Mouse (Mus musculus): Measurements from ENCODE around the gene Gm49380.

DNA sequence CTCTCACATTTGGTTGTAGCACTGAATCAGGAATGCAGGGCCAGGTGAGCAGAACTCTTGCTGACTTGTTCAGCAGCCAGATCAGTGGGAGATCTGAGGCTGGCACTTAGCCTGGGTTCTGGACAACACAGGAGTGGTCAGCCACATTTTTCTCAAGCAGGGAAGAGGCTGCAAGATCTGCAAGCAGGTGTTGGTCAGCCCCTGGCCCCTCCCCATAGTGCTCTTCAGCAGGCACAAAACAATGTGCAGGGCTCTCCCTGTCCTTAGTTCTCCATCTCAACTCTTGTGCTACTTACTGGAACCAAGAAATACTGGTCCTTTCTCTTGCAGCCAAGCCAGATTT is 31.4 kb upstream of the Gm49380 start:
- no peak for TF ChIP-seq CTCF (IDR thresholded peaks at IDR 0.05; ENCODE audit: control insufficient read depth, insufficient read depth, insufficient read length)
- TF ChIP-seq MYOG (IDR thresholded peaks at IDR 0.05; ENCODE audit: control insufficient read depth, extremely low read depth, insufficient read length): no peak

All from C2C12 (cell line).